Mouse (Mus musculus) cerebellum, adult 9-11 months (tissue): ENCODE data around the gene Mageb18.
"Not testable (repeated sequence)": the region's sequence is repeated elsewhere in the genome, so short reads cannot be mapped to it uniquely, and the experiment has no call there.

Source experiments
- DNase-seq: peaks from one replicate; pipeline ENCODE4 v3.0.0; 2022

The Mageb18 gene

DNA sequence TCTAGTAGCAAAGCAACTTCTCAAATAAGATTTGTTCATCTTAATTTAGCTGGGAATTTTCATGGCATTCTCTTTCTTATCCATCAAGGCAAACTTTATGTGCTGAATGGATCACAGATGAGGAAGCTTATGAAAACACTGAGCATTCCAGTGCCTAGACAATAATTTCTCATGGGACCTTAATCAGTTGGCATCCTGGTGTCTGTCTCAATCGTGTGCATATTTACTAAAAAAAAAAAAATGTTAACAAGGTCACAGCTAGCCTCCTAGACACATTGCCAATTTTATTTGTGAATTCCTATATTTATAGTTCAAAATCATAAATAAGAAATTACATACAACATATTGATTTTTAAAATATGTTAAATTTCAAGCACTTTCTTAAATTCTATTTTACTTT, at the start of gene Mageb18:
Gene Mageb18 (minus strand): TSS at position 101 of the 400 bp plus-strand sequence.
- no peak for DNase-seq

GRCm38 (mm10) chrX:92612788-92613187, 13.4 kb upstream of the Mageb18 start:
- no peak for DNase-seq

DNA sequence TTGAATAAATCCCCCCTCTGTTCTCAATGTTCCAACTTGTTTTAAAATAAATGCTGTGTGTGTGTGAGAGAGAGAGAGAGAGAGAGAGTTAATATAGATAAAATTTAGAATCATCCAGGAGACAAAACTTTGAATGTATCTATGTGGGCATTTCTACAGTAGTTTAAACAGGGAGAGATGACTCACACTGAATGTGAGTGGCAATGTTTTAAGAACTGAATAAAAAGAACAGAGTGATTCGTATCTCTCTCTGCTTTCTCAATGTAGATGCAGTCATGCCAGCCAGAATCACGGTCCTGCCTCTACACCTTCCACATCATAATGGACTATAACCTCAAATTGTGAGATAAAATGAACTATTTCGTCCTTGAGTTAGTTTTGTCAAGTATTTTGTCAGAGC, 11.1 kb upstream of the Mageb18 start:
- DNase-seq = no peak

DNA sequence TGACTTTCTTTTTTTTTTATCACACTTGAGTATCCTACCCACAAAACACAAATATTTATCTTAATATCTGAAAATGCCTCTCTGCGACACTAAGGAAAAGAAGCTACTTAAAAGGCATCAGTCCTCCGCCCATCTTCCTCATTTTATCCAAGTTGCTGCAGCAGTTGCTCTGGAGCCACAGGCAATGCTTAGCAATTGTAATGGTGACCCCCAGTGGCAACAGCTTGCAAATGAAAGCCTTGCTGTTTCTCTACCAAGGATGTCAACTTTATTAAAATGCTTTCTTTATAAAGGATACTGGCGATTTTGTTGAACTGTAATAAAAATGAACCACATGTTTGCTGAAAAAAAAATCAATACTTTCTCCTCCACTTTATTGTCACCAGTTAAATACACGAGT, 2.0 kb downstream of the Mageb18 start:
- DNase-seq = no peak

GRCm38 (mm10) chrX:92527826-92528225, 71.5 kb downstream of the Mageb18 start:
- no peak for DNase-seq

DNA sequence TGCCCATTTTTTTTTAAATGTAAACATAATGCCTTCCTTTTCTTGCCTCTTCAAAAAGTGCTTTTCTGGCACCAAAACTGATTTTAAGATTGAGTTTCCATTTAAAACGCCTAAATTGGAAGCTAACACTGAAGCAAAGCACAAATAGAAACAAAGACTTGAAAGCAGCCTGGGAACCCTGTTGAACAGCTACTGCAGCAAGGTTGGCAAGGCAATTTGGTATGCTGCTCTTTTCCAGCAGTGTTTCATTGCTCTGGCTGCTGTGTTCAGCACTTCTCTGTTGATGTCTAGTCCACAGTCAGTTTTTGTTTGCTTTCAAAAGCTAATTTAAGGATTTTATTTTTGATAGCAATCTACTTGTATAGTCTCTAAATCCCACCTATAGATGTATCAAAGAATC, 101.1 kb downstream of the Mageb18 start:
- no peak for DNase-seq

DNA sequence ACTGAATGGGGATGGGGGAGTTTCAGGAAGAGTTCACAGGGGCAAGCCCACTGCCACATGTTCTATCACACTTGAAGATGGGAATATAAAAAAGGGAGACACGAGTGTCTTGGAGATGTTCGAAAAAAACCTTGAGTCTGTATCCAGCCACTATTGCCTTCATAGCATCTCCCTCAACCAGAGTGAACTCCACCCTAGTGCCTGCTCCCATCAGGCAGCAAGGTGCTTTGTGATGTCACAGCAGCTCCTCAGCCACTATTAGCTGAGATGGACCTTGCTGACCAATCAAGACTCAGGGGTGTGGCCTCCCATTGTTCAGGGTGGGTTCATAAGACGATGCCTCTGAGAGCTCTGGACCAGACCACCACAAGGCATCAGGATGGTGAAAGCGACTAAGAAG, 109.7 kb downstream of the Mageb18 start, which contains the start of gene Gm5941:
Gene Gm5941 (plus strand): TSS at position 301 of the 400 bp plus-strand sequence.
- DNase-seq = not testable (repeated sequence)

DNA sequence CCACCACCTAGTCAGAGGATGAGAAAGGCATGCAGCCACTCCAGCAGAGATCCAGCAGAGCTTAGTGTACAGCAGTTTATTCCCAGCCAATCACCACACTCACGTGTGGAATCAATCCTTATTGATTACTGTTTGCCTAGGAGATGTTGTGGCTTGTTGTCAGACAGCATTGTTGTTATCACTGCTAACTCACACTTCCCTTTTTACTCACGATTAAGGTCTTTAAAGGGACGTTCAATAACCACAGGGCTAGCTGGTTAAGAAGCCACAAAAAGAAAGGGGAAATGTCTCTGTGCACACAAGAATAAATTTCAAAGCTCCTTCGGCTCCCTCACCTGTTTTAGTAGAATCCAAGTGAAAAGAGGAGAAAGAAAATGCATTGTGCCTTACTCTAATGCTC, 134.6 kb downstream of the Mageb18 start:
- no peak for DNase-seq

GRCm38 (mm10) chrX:92460496-92460895, 138.9 kb downstream of the Mageb18 start:
- no peak for DNase-seq

GRCm38 (mm10) chrX:92387384-92387783, 212.0 kb downstream of the Mageb18 start:
- DNase-seq = no peak

- DNase-seq = no peak
Observed at GRCm38 (mm10) chrX:92342924-92343323, 256.4 kb downstream of the Mageb18 start.

DNA sequence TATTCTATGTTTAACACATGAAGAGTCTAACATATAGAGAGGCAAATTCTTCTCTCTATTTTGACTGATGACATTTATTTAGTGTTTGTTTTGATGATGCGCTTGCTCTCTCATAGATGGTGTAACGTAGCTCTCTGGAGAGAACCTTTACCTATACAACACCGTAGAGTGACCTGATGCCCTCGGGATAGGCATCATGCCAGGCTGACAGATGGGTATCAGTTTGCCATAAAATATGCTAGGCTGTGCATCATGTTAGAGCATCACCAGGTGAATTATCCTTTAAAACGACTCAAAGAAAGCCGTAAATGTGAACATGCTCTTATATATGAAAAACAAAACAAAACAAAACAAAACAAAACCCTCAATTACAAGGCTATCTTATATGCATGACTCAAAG, 258.5 kb downstream of the Mageb18 start:
- DNase-seq = no peak

DNA sequence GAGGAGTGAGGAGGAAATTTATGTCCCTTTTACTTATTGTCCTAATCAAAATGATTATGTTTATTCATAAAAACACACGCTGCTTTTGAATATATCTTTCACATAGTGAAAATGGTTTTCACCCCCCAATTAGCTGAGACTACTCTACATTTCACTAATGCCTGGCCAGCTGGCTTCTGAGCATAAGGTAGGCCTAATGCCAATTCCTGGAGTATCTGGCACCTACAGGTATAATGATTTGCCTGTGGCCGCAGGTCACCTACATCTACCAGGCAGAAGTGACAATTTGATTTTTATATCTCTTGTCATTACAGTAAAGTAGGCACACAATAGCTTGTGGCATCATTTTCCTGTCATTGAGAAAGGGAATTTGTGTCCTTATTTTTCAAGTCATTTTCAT, 259.8 kb downstream of the Mageb18 start:
- peak; percentile 9 for DNase-seq

GRCm38 (mm10) chrX:92333459-92333858, 265.9 kb downstream of the Mageb18 start:
- no peak for DNase-seq

GRCm38 (mm10) chrX:92323599-92323998, 275.8 kb downstream of the Mageb18 start:
- DNase-seq = no peak

GRCm38 (mm10) chrX:92280619-92281018, 318.8 kb downstream of the Mageb18 start:
- DNase-seq = no peak
